Mouse (Mus musculus): ENCODE measurements at regions not wholly inside any gene's neighbourhood (a gene's known extent, or its start where the extent isn't known, plus 50 kb on each side); places are given as distances from the start of the nearest gene placed in this dataset.

DNA sequence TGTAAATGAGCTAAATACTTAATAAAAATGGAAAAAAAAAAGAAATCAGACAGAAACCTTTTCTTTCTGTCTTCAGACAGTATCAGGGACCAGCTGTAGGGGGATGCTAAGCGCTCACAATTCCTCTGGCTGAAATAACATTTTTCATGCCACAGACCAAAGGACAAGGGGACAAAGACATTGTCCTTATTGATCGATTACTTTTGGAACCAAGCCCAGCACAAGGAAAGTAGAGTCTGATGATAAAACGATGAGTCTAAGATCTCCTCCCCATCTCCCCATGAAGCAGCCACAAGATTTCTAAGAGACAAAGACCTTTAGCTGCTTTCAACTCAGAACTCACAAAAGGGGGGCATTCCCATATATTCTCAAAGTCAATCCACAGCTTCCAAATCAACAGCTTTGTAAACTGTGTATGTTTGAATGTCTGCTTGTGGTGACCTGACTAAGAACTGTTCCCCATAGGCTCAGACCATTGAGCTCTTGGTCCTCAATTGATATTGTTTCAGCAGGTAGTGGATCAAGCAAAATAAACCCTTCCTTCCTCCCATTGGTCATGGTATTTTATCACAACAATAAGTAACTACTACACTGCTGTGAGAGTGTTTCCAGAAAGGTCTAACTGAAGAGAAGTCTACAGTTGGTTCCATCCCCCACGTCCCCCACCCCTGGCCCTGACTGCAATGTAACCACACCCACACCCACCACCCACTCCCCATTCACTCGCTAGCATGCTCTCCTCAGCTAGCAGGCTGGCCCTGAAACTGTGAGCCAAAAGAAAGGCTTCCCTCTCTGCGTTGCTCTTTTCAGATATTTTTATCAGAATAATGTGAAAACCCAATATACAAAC, 331.4 kb upstream of the Spred2 start:
- TF ChIP-seq CTCF (IDR thresholded peaks at IDR 0.05; ENCODE audit: borderline replicate concordance, insufficient read depth, low read depth, low read length) (no peak), POLR2A (IDR thresholded peaks at IDR 0.05; ENCODE audit: borderline replicate concordance, insufficient read depth, low read length) (no peak)

Data from cerebellum, adult 2 months (tissue).